Mouse (Mus musculus): ENCODE measurements around the gene Mtor.
A peak's percentile ranks its signal among the peaks of the same experiment; 100 is the strongest.

Mtor gene

GRCm38 (mm10) chr4:148448179-148448852 lies at the start of gene Mtor:
Gene Mtor (plus strand): TSS chr4:148448611.
- peak; percentile 94 for DNase-seq

DNA sequence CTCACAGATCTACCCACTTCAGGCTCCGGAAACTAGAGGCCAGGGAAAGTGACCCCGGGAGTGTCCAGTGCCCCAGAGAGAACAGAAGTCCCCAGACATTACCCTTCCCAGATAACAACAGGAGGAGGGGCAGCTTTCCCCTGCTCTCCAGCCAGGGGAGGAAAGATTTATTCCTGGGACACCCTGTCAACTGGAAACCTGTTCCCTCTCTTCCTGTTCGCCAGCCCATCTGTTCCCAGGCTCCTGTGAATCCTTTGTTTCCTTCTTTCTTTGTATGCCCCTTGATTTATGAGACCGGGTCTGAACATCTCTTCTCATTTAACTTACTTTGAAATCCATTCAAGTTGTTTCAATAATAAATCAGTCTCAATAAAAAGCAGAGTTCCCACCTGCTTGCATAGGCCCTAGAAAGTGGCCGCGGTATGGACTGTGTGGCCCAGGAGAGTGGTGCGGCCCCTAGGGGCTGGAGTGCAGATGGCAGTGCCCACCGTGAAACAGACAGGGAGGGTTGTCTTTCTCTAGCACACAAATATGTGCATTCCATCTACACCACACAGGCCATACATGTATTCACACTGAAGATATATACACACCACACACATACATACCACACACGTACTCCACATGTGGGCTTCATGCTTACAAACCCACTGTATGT lies 48.8 kb upstream of the Mtor start:
- DNase-seq: no peak

DNA sequence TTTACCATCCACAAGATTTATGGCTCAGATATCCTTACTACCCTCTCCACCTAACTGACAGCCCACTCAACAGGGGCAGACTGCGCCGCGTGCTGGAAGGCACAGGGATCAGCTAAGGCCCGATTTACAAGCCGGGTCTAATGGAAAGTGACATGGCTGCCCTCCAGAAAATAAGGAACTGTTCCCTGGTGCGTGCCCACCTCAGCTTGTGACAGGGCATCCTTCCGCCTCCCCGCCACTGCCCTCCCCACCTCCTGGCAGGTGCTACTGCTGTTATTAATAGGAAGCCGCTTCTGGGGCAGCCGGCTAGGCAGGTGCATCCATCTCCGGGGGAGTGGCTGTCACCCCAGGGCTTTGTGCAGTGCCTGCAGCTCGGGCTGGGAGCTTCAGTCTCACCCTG lies 45.0 kb upstream of the Mtor start:
- no peak for DNase-seq

GRCm38 (mm10) chr4:148404748-148405147 lies 43.7 kb upstream of the Mtor start:
- DNase-seq: no peak

GRCm38 (mm10) chr4:148405255-148405788 lies 43.1 kb upstream of the Mtor start:
- no peak for DNase-seq

DNA sequence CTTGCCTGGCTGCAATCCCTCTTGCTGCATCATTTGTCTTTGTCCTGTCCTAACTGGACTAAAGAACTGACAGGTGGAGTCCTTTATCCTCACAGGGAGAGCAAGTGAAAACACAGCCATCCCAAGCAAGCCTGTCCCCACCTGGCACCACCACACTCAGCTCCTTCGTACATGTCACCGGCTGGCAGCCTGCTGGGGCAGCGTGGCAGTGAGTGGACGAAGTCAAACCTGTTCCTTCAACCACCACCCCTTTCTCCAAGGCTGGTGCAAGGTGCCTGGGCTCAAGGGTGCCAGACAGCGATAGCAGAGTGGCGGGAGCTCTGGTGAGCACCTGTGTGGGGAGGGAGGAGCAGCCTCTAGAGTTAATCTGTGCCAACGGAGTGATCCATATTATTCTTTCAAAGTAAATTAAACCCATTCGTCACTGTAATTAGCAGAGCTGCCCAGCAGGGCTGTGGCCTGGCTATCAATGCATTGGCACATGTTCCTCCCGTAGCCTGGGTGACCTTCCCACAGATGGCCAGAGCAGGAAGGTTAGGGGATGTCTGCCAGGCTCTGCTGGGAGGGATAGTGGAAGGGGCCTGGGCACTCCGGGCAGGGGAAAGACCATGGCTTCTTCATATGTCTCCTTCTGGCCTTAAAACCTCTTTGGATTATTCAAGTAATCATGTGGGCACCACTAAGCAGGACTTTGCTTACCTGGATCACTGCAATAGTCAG lies 40.0 kb upstream of the Mtor start:
- DNase-seq: no peak

- DNase-seq: no peak
These were observed 32.8 kb upstream of the Mtor start for GRCm38 (mm10) chr4:148415575-148415974.

GRCm38 (mm10) chr4:148417074-148417526 lies 31.3 kb upstream of the Mtor start:
- peak; percentile 76 for DNase-seq

DNA sequence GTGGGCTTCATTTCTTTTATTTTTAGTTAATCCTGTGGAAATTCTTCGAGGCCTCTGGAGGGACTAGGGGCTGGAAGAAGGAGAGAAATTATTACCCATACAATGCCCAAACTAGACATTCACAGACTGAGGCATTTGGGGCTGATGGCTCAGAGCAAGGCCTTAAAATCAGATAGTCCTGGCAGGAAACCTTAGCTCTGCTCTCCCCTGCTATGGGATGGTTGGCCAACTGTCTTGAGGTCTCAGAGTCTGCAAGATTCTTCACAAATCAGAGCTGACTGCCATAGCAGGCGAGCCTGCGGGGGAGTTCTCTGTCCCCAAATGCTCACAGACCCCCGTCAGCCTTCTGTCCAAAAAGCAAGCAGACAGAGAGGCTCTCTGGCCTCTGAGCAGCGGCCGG lies 30.9 kb upstream of the Mtor start:
- no peak for DNase-seq

DNA sequence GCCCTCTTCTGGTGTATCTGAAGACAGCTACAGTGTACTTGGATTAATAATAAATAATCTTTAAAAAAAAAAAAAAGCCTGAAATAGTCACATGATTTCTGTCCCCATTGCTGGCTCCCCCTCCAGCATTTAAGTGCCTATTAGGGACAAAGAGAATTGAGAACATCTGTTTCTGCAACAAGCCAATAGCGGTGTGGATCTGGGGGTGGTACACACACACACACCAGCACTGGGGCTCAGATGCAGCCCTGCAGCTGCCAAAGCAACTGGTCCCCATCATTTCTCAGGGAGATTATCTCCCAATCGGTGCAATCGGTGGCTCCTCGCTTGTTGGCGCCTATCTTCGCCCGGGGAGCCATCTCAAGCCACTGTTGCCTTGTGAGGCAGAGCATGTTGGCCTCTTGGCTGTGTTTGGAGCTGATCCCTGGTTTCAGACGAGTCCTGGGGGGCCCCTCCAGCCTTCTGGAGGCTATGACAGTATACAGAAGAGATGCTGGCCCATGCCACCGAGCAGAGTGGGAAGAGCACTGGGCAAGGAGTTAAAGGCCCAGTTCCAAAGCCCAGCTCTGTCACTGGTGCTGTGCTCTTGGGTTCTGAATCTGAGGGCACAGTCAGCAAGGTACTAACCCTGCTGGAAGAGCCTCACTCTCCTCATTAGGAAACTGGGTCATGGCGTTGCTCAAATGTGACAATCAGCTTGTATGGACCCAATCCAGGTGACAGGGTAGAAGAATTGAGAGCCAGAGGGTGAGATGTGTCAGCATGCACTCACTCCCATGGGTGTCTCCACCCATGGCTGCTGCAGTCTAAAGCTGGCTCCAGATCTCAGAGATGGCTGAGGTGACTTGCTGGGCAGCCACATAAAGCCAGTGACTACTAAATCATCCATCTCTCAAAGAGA lies 21.2 kb upstream of the Mtor start:
- no peak for DNase-seq

DNA sequence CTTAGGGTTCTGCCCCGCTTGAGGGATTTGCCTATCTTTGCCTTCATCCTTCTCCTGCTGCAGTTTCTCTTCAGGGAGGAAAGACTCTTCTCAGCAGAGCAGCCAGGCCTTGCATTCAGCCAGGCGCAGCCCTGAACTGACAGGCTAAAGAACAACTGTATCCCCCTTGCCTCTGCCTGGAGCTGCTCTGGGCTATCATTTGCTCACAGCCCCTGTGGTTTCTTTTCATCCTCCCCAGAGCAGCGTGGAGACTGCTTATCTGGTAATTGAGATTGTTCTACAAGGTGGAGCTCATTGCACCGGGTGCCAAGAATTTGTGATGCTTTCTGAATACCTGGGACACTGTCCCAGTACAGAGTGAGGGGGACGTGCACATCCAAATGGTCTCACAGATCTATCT lies 19.9 kb upstream of the Mtor start:
- no peak for DNase-seq

- DNase-seq: no peak
These were observed 19.3 kb upstream of the Mtor start for GRCm38 (mm10) chr4:148429121-148429520.

GRCm38 (mm10) chr4:148429686-148430085 lies 18.7 kb upstream of the Mtor start:
- DNase-seq: peak; percentile 81

DNA sequence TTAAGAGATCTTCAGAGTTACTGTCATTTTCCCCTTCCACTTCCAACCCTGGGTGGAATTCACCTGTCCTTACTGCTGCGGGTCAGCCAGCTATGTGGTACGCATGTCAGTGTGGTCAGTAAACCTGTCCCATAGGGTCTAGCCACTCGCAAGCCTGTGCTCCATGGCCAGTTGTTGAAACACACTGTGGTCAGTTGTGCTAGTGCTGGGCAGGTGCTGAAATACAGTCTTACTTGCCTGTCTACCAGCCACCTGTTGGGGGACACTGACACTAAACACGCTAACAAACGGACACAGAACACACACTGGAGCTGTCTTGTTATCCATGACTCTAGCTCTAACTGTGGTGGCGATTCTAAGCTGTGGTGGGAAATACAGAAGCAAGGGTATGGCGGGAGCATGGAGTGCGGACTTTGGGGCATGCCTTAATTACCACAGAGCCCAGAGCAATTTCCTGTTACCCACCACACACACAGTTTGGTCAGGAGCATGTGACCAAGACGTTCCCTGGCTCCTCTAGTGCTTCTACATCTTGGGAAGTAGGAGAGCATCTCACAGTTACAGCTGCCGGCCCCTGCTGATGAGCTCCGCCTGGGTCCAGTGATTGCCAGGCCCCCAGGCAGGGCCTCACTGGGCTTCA lies 17.4 kb upstream of the Mtor start:
- DNase-seq: no peak

GRCm38 (mm10) chr4:148432488-148432887 lies 15.9 kb upstream of the Mtor start:
- no peak for DNase-seq

DNA sequence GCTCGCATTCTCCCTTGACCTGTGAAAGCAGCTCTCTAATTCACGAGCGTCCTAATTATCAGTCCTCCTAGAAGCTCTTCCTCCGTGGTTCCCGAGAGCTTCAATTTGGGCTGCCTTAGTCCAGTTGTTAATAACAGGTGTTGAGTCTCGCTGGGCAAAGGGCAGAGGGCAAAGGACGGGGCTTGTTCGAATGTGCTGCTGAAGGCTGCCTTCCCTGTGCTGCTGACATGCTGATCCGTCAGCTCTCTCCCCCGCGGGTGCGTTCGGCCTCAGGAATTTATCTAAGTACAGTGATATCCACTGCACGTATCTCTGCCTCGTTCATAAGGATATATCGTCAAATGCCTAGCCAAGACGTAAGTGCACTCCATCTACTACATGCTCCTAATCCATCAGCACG lies 15.1 kb upstream of the Mtor start:
- no peak for DNase-seq

DNA sequence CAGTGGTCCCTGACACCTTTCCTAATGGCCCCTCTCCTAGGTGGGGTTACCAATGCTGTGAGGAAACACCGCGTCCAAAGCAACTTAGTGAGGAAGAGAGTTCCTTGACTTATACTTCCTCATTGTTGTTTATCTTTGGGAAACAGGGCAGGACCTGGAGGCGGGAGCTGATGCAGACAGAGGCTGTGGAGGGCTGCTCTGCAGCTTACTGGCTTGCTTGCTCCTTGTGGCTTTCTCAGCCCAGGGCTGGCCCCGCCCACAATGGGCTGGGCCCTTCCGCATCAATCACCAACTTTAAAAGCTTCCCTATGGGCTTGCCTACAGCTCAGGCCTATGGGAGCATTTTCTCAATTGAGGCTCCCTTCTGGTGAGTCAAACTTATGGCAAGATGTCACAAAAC lies 14.6 kb upstream of the Mtor start:
- no peak for DNase-seq

- DNase-seq: no peak
These were observed 13.9 kb upstream of the Mtor start for GRCm38 (mm10) chr4:148434554-148434953.

- DNase-seq: no peak
These were observed 13.3 kb upstream of the Mtor start for GRCm38 (mm10) chr4:148435106-148435505.

DNA sequence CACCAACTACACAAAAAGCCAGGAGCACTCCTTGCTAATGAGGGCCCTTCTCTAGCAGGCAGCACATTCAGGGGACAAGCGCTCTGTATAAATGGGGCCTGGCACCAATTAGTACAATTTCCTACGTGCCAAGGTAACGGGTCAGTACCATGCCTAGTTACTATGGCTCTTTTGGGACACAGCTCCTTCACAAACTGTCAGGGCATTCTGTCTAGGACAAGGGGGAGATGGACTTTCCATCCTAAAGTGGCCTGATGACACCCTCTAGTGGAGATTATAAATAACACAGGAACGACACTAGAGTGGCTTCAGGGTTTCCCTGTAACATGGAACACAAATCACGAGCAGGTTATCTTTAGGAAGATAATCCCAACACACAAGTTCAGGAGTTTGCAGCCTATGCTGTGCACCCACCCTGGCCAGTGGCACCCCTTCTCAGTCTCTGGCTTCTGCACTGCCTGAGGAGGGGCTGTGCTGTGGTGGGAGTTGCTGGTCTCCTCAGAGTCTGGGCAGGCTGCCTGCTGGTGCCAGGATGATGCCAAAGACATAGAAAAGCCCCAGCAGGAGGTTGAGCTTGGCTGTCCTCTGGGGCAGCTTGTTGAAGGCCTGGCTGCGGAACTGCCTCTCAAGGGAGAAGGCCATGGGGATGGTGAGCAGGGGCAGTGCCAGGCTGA lies 12.6 kb upstream of the Mtor start:
- no peak for DNase-seq

DNA sequence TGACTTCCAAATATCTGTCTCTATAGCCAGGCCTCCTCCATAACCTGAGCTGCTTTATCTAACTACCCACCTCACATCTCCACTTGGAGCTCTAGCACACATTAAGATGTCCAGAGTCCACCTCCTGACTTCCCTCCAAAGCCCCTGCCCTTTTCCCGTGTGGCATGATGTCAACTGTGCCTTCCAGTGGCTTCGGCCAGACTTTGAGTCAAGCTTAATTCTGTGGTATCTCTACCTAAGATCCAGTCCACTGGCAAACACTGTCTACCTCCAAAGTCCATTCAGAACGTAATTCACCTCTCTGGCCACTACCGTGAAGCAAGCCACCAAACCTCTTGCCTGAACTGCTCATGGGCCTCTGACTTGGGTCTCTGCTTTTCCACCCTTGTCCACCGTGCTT lies 6.5 kb upstream of the Mtor start:
- DNase-seq: no peak

DNA sequence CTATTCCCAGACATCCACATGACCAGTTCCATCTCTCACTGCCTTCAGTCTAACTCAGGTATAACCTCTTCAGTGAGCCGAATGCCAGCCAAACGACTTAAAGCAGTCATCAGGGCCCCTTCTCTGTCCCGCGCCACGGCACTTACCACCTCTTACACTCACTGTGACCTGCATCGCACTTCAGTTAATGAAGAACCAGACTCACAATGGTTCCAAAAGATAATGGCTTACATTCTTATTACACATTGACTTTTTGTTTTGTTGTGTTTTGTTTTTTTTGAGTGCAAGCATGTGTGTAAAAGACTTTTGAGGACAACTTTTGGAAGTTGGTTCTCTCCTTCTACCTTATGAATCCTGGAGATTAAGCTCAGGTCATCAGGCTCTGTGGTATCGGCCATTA lies 5.8 kb upstream of the Mtor start:
- DNase-seq: no peak
